Mouse (Mus musculus): ENCODE data around the gene 4922502D21Rik. TPM values are rescaled to one million over a fixed set of nuclear protein-coding genes. Genes with fewer than 3 reads are reported as not detected.

Gene 4922502D21Rik
- total RNA-seq, 2 experiments from 2014 or later: not detected

- no peak for TF ChIP-seq CTCF (IDR thresholded peaks at IDR 0.05)
- Histone ChIP-seq H3K27ac (no peak overlapping the region), H3K4me3 (no peak overlapping the region)
- no peak for DNase-seq (ENCODE audit: extremely low spot score in 1 of 2, low spot score in 2 of 2)
- intact Hi-C loops (cut with DNase I): no loop called here
Measured at GRCm38 (mm10) chr6:129284384-129285104, 47.1 kb downstream of the 4922502D21Rik start.

DNA sequence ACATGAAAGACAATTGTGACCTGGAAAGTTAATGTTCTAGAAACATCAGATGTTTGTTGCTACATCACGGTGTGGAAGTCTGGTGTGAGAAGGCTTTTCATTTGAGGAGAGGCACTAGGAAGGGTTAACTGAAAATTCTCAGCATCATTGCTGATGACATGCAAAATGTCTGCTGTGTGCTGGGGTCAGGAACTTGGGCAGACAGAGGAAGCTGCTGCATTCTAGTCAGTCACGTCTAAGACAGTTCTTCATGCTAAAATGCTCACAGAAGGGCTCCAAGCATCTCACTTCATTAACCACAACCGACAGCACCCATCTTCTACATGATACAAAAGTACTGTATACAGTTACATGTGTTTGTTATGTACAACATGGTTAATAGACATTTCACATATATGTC lies 48.3 kb downstream of the 4922502D21Rik start:
- intact Hi-C loops (cut with DNase I): no loop called here
- H3K4me3 ChIP-seq: no peak overlapping the region
- TF ChIP-seq CTCF (IDR thresholded peaks at IDR 0.05): no peak
- no peak for DNase-seq (ENCODE audit: extremely low spot score in 1 of 2, low spot score in 2 of 2)
- no peak overlapping the region for H3K27ac ChIP-seq

DNA sequence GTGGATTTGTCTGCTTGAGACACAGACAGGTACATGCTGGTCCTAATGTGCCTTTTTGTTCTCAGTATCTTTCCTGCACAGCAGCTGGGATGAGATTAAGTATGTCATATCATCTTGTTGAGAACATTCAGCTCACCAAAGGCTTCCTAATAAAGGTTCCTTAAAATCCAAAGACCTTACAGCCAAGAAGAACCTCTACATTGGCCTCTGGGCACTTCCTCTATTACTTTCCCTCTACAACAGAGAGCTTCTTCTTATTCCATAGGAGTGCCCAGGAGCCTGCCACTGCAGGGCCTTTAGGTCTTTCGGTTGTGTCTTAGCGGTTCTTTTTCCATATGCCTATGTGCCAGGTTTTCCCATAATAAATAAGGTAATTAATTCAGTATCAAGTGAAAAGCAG lies 55.1 kb downstream of the 4922502D21Rik start:
- no peak for DNase-seq (ENCODE audit: extremely low spot score in 1 of 2, low spot score in 2 of 2)
- Histone ChIP-seq H3K27ac (no peak overlapping the region), H3K4me3 (no peak overlapping the region)
- intact Hi-C loops (cut with DNase I): no loop called here
- TF ChIP-seq CTCF (IDR thresholded peaks at IDR 0.05): no peak

DNA sequence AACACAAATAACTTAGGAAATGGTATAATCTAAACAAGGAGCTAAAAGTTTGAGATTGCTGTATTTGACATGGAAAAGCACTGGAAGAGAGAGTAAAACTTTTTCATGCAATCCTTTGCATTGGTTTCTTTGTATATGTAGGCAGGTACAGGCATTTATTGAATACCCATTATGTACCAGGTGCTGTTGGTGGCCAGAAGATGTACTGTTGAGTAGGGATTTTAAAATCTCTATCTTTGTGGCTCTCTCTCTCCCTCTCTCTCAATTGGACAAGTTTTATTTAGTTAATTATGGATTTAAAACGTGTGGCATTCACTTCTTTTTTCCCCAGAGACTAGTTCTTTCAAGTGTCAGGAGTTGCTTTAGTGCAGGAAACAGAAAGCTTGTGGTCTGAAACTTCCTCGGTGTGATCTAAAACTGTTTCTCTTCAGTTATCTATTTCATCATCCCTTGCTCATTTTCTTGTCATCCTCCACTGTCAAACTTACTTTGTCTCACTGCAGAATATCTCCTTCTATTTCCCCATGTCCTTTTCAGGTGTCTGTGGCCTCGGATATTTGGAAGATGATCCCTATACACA lies 55.9 kb downstream of the 4922502D21Rik start:
- no peak overlapping the region for H3K4me3 ChIP-seq
- intact Hi-C loops (cut with DNase I): no loop called here
- no peak for TF ChIP-seq CTCF (IDR thresholded peaks at IDR 0.05)
- no peak for DNase-seq (ENCODE audit: extremely low spot score in 1 of 2, low spot score in 2 of 2)
- H3K27ac ChIP-seq: no peak overlapping the region

- H3K4me3 ChIP-seq: no peak within 1 kb of the TSS
- no peak for DNase-seq (ENCODE audit: extremely low spot score in 1 of 2, low spot score in 2 of 2)
- no peak within 1 kb of the TSS for H3K27ac ChIP-seq
- no peak for TF ChIP-seq CTCF (IDR thresholded peaks at IDR 0.05)
- intact Hi-C loops (cut with DNase I): no loop called here
Measured at GRCm38 (mm10) chr6:129275220-129275619, 56.4 kb downstream of the 4922502D21Rik start, which contains the start of gene Cd69. Gene Cd69 (minus strand): TSS chr6:129275436.

DNA sequence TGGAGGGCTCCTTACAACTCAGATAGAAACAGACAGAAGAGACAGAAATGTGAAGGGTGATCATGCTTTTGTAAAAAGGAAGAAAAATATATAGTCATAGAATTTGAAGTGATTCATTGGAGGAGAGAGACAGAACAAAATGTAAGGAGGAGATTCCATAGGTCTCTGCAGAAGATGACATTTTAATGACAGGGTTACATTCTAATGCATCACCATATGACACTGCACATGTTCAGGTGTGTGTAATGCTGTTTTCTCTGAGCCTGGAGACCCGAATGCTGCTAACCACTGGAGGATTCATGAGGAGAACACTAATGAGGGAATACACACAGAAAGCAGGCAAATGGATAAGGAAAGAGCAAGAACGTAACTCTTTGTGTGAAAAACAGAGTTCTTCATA lies 57.1 kb downstream of the 4922502D21Rik start:
- DNase-seq (ENCODE audit: extremely low spot score in 1 of 2, low spot score in 2 of 2): no peak
- Histone ChIP-seq H3K4me3 (no peak overlapping the region), H3K27ac (no peak overlapping the region)
- TF ChIP-seq CTCF (IDR thresholded peaks at IDR 0.05): no peak
- intact Hi-C loops (cut with DNase I): no loop called here

DNA sequence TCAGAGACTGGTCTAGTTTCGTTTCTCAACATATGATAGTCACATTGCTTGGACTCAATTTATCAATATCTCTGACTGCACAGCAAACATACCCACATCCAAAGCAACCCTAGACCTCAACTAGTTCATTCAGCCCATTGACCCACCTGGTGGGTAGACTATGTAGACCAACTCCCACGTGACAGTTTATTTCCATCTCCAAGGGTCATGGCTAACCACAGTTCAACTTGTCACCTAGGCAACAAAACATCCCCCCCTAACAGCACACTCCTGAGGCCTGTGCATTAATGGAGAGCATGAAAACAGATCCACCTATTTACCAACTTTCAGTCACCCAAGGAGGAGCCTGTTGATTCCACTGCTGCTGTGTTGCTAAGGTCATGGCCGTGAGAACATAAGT lies 57.9 kb downstream of the 4922502D21Rik start:
- TF ChIP-seq CTCF (IDR thresholded peaks at IDR 0.05): no peak
- Histone ChIP-seq H3K27ac (no peak overlapping the region), H3K4me3 (no peak overlapping the region)
- DNase-seq (ENCODE audit: extremely low spot score in 1 of 2, low spot score in 2 of 2): no peak
- intact Hi-C loops (cut with DNase I): no loop called here

Other genes starting within 250 kb of the 4922502D21Rik start
- gene Clec2e, start 230.9 kb downstream of the 4922502D21Rik start, total RNA-seq (2021): not detected
- 1 to 10 TPM; 4.7 to 8.4 TPM for gene Clec2d, start 151.2 kb downstream of the 4922502D21Rik start, total RNA-seq (2021)
- not detected for gene Cd69, start 56.4 kb downstream of the 4922502D21Rik start, total RNA-seq (2021)
- gene Clec12a, start 10.9 kb upstream of the 4922502D21Rik start, total RNA-seq (2021): under 1 TPM; 0.26 to 0.52 TPM
- gene Clec12b, start 54.1 kb upstream of the 4922502D21Rik start, total RNA-seq (2021): not detected
- not detected for gene Clec1b, start 65.5 kb upstream of the 4922502D21Rik start, total RNA-seq (2021)
- gene Clec9a, start 77.1 kb upstream of the 4922502D21Rik start, total RNA-seq (2021): not detected
- gene Clec1a, start 120.2 kb upstream of the 4922502D21Rik start, total RNA-seq (2021): 1 to 10 TPM; 1.2 to 1.6 TPM
- not detected for gene Olr1, start 175.4 kb upstream of the 4922502D21Rik start, total RNA-seq (2021)
- gene Tmem52b, start 180.8 kb upstream of the 4922502D21Rik start, total RNA-seq (2021): not detected
- gene Gabarapl1, start 201.4 kb upstream of the 4922502D21Rik start, total RNA-seq (2021): 100 to 1,000 TPM; 707 to 713 TPM
- not detected for gene Klre1, start 246.1 kb upstream of the 4922502D21Rik start, total RNA-seq (2021)